Mouse (Mus musculus) lung, postnatal 0 days (tissue): ENCODE results near the gene Nemf.

Experiments used
- CTCF ChIP-seq: IDR thresholded peaks from 2 replicates; pipeline ENCODE4 v1.5.1; 2016; ENCODE audit warnings: antibody characterized with exemption, mild to moderate bottlenecking
- EP300 ChIP-seq: IDR thresholded peaks from 2 replicates; pipeline ENCODE4 v1.6.1; 2016; ENCODE audit warnings: antibody characterized with exemption, mild to moderate bottlenecking, control low read depth

DNA sequence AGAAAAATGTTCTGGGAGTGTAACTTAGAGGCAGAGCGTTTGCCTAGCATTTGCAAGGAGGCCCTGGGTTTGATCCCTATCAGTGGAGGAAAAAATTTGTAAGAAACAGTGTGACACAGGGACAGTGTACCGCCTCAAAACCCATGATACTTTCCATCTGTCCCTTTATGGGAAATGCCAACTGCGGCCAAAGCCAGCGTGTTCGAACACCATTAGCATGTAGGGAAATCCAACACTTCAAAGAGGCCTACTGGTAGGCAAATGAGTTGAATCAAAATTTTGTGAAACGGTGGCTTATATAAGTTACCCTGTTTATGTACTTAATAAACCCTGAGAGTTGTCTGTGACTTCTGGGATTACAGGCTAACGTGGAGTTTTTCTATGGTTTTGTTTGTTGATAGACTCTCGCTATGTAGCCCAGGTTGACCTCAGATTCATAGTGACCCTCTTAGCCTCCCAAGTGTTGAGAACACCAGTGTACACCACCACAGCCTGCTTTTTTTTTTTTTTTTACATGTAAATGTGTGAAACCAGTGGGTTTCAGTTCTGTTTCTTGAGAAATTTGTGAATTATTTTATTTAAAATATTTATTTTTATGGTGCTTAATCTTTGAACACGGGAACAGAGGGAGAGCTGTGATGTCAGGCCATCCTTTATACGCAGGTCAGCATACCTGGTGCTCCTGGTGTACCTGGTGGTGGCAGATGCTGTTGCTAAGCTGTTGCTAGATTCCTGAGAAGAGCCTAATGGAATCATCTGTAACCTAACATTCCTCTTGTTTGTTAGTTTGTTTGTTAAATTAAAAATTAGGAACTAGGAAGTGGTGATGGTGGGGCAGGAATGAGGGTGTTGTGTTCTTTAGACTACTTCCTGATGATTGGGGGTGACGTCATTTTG is 21.8 kb upstream of the Nemf start:
- TF ChIP-seq CTCF, result no peak
- no peak for TF ChIP-seq EP300
